Mouse (Mus musculus): ENCODE data around the gene Snx30. TPM values are rescaled to one million over a fixed set of nuclear protein-coding genes. Genes with fewer than 3 reads are reported as not detected.
A peak's percentile ranks its signal among the peaks of the same experiment; 100 is the strongest.

The Snx30 gene
- polyA plus RNA-seq, 1 experiment from 2014 or later, result 3.5 TPM

DNA sequence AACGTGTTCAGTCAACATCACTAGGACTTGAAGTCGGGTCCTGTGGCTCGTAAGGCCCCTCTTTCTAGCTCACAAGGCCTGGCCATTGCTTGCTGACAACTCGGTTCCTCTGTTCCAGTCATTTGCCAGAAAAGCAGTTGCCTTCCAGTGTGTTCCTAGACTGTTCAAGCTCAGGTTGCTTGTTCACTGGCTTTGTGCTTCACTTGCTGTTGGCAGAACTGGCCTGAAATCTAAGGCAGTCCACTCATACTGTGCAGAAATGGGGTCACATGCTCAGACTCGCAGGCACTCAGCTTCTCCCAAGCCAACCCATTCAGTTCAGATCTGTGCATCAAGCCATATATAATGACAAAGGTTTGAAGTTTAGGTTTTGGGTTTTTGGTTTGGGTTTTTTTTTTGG is 75.1 kb downstream of the Snx30 start:
- H3K9ac ChIP-seq (ENCODE audit: low read length), result no peak overlapping the region
- H3K4me2 ChIP-seq (replicated peaks; ENCODE audit: low read depth), result no peak overlapping the region
- H3K4me1 ChIP-seq (replicated peaks; ENCODE audit: control insufficient read depth, insufficient read depth), result no peaks in the 10 kb centered on the region
- ATAC-seq (ENCODE audit: low FRiP score, low TSS enrichment), result no peak
- TF ChIP-seq CTCF (IDR thresholded peaks at IDR 0.05; ENCODE audit: low read depth) (no peak), EP300 (optimal IDR thresholded peaks at IDR 0.05) (no peak)
- WGBS, result 68% methylated on average over 5 of the region's 5 CpGs
- H3K9me3 ChIP-seq (ENCODE audit: control insufficient read depth, low read length), result no peaks in the 10 kb centered on the region
- no peaks in the 10 kb centered on the region for H3K27me3 ChIP-seq (ENCODE audit: control insufficient read depth, insufficient read depth, low read length)
- 0 out of 2 replicates have a peak overlapping the region, but pooled peaks have one; percentile 40 for H3K27ac ChIP-seq (replicated peaks)
- no peak for DNase-seq (ENCODE audit: low spot score)
- H3K36me3 ChIP-seq (ENCODE audit: control insufficient read depth, insufficient read depth, low read length), result 0 out of 2 replicates have a peak, but pooled peaks cover 3% of the 10 kb centered on the region
- no peak overlapping the region for H3K4me3 ChIP-seq (ENCODE audit: low read depth, low read length)

DNA sequence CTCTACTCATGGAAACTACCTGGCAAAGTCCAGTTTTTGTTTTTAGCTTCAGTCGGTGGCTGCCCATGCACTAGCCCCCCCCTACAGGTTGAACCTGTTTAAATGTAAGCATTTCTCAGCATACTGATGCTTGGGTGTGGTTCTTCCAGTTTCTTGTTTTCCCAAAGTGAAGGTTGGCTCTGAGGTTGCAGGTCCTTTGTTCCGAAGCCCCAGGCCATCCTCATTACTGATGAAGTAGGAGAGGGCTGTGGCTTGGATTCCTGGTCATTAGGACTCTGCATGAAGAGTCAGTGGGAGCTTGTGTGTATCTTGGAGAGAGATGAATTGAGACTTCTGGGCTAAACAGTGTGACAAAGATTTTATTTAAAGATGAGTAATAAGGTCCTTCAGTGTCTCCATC is 75.6 kb downstream of the Snx30 start:
- DNase-seq (ENCODE audit: low spot score) (no peak), ATAC-seq (ENCODE audit: low FRiP score, low TSS enrichment) (no peak)
- 0 out of 2 replicates have a peak, but pooled peaks cover 3% of the 10 kb centered on the region for H3K36me3 ChIP-seq (ENCODE audit: control insufficient read depth, insufficient read depth, low read length)
- H3K4me1 ChIP-seq (replicated peaks; ENCODE audit: control insufficient read depth, insufficient read depth), result no peaks in the 10 kb centered on the region
- no peak overlapping the region for H3K4me3 ChIP-seq (ENCODE audit: low read depth, low read length)
- no peaks in the 10 kb centered on the region for H3K27me3 ChIP-seq (ENCODE audit: control insufficient read depth, insufficient read depth, low read length)
- H3K9ac ChIP-seq (ENCODE audit: low read length), result no peak overlapping the region
- no peak overlapping the region for H3K4me2 ChIP-seq (replicated peaks; ENCODE audit: low read depth)
- H3K27ac ChIP-seq (replicated peaks), result no peak overlapping the region
- TF ChIP-seq EP300 (optimal IDR thresholded peaks at IDR 0.05), result no peak
- TF ChIP-seq CTCF (IDR thresholded peaks at IDR 0.05; ENCODE audit: low read depth), result no peak
- H3K9me3 ChIP-seq (ENCODE audit: control insufficient read depth, low read length), result no peaks in the 10 kb centered on the region
- WGBS, result 60% methylated on average over 2 of the region's 2 CpGs

DNA sequence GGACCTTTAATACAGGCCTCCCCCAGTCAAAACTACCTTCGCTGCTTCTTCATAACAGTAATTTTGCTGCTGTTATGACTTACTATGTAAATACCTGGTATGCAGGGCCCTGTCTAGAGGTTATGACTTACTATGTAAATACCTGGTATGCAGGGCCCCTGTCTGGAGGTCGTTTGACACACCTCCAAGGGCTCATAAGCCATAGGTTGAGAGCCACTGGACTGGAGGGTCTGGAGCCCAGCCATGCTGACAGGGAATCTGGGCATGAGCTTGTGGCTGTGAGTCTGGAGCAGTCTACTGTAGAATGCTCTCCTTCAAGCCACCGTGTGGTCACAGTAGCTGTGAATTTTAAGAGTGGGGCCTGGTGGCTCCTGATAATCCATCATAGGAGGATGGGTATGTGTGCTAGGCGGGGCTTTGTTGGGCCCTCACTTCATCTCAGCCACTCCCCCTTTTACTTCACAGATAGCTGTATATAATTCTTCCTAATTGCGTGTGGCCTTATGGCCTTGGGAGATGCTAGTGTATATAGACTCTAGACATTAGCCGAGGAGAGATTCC is 78.6 kb downstream of the Snx30 start:
- H3K27me3 ChIP-seq (ENCODE audit: control insufficient read depth, insufficient read depth, low read length), result no peaks in the 10 kb centered on the region
- no peaks in the 10 kb centered on the region for H3K9me3 ChIP-seq (ENCODE audit: control insufficient read depth, low read length)
- WGBS, result 67% methylated on average over 6 of the region's 6 CpGs
- no peak overlapping the region for H3K4me2 ChIP-seq (replicated peaks; ENCODE audit: low read depth)
- H3K4me1 ChIP-seq (replicated peaks; ENCODE audit: control insufficient read depth, insufficient read depth), result no peaks in the 10 kb centered on the region
- no peak overlapping the region for H3K9ac ChIP-seq (ENCODE audit: low read length)
- ATAC-seq (ENCODE audit: low FRiP score, low TSS enrichment) (peak; percentile 64), DNase-seq (ENCODE audit: low spot score) (no peak)
- no peak overlapping the region for H3K4me3 ChIP-seq (ENCODE audit: low read depth, low read length)
- no peak overlapping the region for H3K27ac ChIP-seq (replicated peaks)
- TF ChIP-seq CTCF (IDR thresholded peaks at IDR 0.05; ENCODE audit: low read depth), result no peak
- no peak for TF ChIP-seq EP300 (optimal IDR thresholded peaks at IDR 0.05)
- H3K36me3 ChIP-seq (ENCODE audit: control insufficient read depth, insufficient read depth, low read length), result 0 out of 2 replicates have a peak, but pooled peaks cover 3% of the 10 kb centered on the region

DNA sequence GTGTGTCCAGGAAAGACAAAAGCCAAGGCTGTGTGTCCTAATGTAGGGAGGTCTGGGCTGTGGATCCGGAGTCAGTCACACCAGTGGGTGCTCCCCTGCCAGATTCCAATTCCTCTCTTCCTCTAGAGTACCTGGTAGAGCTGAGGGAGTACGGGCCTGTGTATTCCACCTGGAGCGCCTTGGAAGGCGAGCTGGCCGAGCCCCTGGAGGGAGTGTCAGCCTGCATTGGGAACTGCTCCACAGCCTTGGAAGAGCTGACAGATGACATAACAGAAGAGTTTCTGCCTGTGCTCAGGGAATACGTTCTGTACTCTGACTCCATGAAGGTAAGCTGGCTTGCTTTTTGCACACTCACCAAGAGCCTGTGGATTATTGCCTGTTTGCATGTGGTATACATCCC is 80.6 kb downstream of the Snx30 start:
- ATAC-seq (ENCODE audit: low FRiP score, low TSS enrichment) (no peak), DNase-seq (ENCODE audit: low spot score) (no peak)
- no peaks in the 10 kb centered on the region for H3K4me1 ChIP-seq (replicated peaks; ENCODE audit: control insufficient read depth, insufficient read depth)
- H3K36me3 ChIP-seq (ENCODE audit: control insufficient read depth, insufficient read depth, low read length), result no peaks in the 10 kb centered on the region
- 83% methylated on average over 6 of the region's 6 CpGs for WGBS
- no peak overlapping the region for H3K9ac ChIP-seq (ENCODE audit: low read length)
- H3K27me3 ChIP-seq (ENCODE audit: control insufficient read depth, insufficient read depth, low read length), result no peaks in the 10 kb centered on the region
- no peak overlapping the region for H3K27ac ChIP-seq (replicated peaks)
- no peak overlapping the region for H3K4me2 ChIP-seq (replicated peaks; ENCODE audit: low read depth)
- no peaks in the 10 kb centered on the region for H3K9me3 ChIP-seq (ENCODE audit: control insufficient read depth, low read length)
- no peak overlapping the region for H3K4me3 ChIP-seq (ENCODE audit: low read depth, low read length)
- TF ChIP-seq EP300 (optimal IDR thresholded peaks at IDR 0.05) (no peak), CTCF (IDR thresholded peaks at IDR 0.05; ENCODE audit: low read depth) (no peak)

DNA sequence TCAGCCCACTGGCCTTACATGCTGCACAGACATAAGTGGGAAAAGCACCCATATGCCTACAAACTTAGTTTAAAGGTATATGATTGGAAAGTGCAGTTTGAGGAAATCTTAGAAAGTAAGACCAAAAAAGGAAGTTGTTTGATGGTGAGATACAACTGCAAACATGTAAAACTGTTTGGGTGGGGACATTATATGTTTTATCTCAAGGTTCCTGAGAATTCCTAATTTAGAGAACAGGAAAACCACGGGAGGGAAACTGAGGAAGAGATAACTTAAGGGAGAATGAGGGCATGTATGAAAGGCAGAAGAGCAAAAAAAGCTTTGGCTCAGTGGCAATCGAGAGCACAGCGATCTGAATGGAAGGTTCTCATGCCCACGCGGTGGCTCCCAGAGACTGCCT is 81.4 kb downstream of the Snx30 start:
- DNase-seq (ENCODE audit: low spot score) (no peak), ATAC-seq (ENCODE audit: low FRiP score, low TSS enrichment) (no peak)
- Histone ChIP-seq H3K4me2 (replicated peaks; ENCODE audit: low read depth) (no peak overlapping the region), H3K27ac (replicated peaks) (no peak overlapping the region), H3K27me3 (ENCODE audit: control insufficient read depth, insufficient read depth, low read length) (no peaks in the 10 kb centered on the region), H3K36me3 (ENCODE audit: control insufficient read depth, insufficient read depth, low read length) (no peaks in the 10 kb centered on the region), H3K4me3 (ENCODE audit: low read depth, low read length) (no peak overlapping the region), H3K9me3 (ENCODE audit: control insufficient read depth, low read length) (no peaks in the 10 kb centered on the region), H3K4me1 (replicated peaks; ENCODE audit: control insufficient read depth, insufficient read depth) (no peaks in the 10 kb centered on the region), H3K9ac (ENCODE audit: low read length) (no peak overlapping the region)
- WGBS, result 88% methylated on average over 5 of the region's 5 CpGs
- no peak for TF ChIP-seq EP300 (optimal IDR thresholded peaks at IDR 0.05)
- no peak for TF ChIP-seq CTCF (IDR thresholded peaks at IDR 0.05; ENCODE audit: low read depth)

DNA sequence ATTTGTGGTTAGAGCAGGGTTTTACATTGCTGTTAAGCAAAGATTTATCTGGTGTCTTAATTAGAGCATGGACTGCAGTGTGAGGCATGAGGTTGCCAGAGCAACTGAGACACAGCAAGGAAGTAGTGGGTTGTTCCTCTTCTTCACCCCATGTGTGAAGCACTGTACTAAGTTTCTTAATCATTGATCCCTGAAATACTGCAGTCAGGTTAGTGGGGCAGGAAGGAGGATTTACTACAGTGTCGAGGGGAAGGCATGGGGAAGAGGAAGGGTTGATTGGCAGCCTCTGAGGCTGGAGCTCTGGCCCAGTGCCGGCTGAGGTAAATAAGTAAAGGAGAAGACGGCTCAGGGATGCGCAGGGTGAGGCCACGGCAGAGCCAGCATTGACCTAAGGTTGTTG is 82.4 kb downstream of the Snx30 start:
- Histone ChIP-seq H3K4me3 (ENCODE audit: low read depth, low read length) (no peak overlapping the region), H3K9me3 (ENCODE audit: control insufficient read depth, low read length) (no peaks in the 10 kb centered on the region), H3K27ac (replicated peaks) (no peak overlapping the region), H3K36me3 (ENCODE audit: control insufficient read depth, insufficient read depth, low read length) (no peaks in the 10 kb centered on the region), H3K27me3 (ENCODE audit: control insufficient read depth, insufficient read depth, low read length) (no peaks in the 10 kb centered on the region), H3K9ac (ENCODE audit: low read length) (no peak overlapping the region), H3K4me1 (replicated peaks; ENCODE audit: control insufficient read depth, insufficient read depth) (no peaks in the 10 kb centered on the region), H3K4me2 (replicated peaks; ENCODE audit: low read depth) (no peak overlapping the region)
- ATAC-seq (ENCODE audit: low FRiP score, low TSS enrichment) (no peak), DNase-seq (ENCODE audit: low spot score) (no peak)
- WGBS, result 73% methylated on average over 5 of the region's 5 CpGs
- TF ChIP-seq EP300 (optimal IDR thresholded peaks at IDR 0.05), result no peak
- TF ChIP-seq CTCF (IDR thresholded peaks at IDR 0.05; ENCODE audit: low read depth), result no peak
